Mouse (Mus musculus): ENCODE results near the gene Runx2.

GRCm38 (mm10) chr17:44782366-44782765, 32.2 kb downstream of the Runx2 start:
- TF ChIP-seq CTCF (IDR thresholded peaks at IDR 0.05; ENCODE audit: low read depth) (no peak), EP300 (IDR thresholded peaks at IDR 0.05; ENCODE audit: low read depth) (no peak)
